Mouse (Mus musculus) lung, embryonic 14.5 days (tissue): Measurements from ENCODE around the gene Plekhh3. TPM values are rescaled to one million over a fixed set of nuclear protein-coding genes. Genes with fewer than 3 reads are reported as not detected.
A peak's percentile ranks its signal among the peaks of the same experiment; 100 is the strongest.

Experiments used
- ATAC-seq: fragments of 200-750 bp; cut with Nextera tagmentation; 2 replicates; pipeline ENCODE4 v1.8.0; 2017; ENCODE audit warnings: mild to moderate bottlenecking, moderate TSS enrichment, moderate library complexity; ENCODE audit not compliant: insufficient read depth
- DNase-seq: peaks from one replicate; pipeline ENCODE4 v3.0.0-alpha.2; 2015
- H3K27ac ChIP-seq: fragments of 300-500 bp; sonication (generic); 2 replicates; pipeline ENCODE4 v1.5.1; 2014; ENCODE audit warnings: low read depth, mild to moderate bottlenecking, moderate library complexity
- H3K27me3 ChIP-seq: fragments of 300-500 bp; sonication (generic); 2 replicates; pipeline ENCODE4 v1.6.1; 2014; ENCODE audit warnings: low read length, control low read depth; ENCODE audit not compliant: insufficient read depth
- H3K36me3 ChIP-seq: fragments of 300-500 bp; sonication (generic); 2 replicates; pipeline ENCODE4 v1.6.1; 2014; ENCODE audit warnings: control low read depth; ENCODE audit not compliant: insufficient read depth
- H3K4me1 ChIP-seq: fragments of 300-500 bp; sonication (generic); 2 replicates; pipeline ENCODE4 v1.6.1; 2014; ENCODE audit warnings: antibody characterized with exemption, control low read depth; ENCODE audit not compliant: insufficient read depth
- H3K4me2 ChIP-seq: fragments of 300-500 bp; sonication (generic); 2 replicates; pipeline ENCODE4 v1.6.1; 2014; ENCODE audit warnings: mild to moderate bottlenecking
- H3K4me3 ChIP-seq: fragments of 300-500 bp; sonication (generic); 2 replicates; pipeline ENCODE4 v1.5.1; 2014; ENCODE audit warnings: low read depth, low read length
- H3K9ac ChIP-seq: fragments of 300-500 bp; sonication (generic); 2 replicates; pipeline ENCODE4 v1.6.1; 2014
- H3K9me3 ChIP-seq: fragments of 300-500 bp; sonication (generic); 2 replicates; pipeline ENCODE4 v1.6.1; 2016; ENCODE audit warnings: low read depth, low read length, control low read depth
- CTCF ChIP-seq: IDR thresholded peaks from 2 replicates; pipeline ENCODE4 v1.5.1; 2016; ENCODE audit warnings: antibody characterized with exemption, low read depth
- WGBS: fragments of 180-500 bp; shearing (Covaris S2); extraction: QIAGEN DNeasy Blood & Tissue Kit; methylation state at CpG from one replicate; pipeline ENCODE4 v1.1.7; 2014; 5-methylcytosine and 5-hydroxymethylcytosine counted together
- polyA plus RNA-seq: library from polyadenylated mRNA; unstranded; fragments of >200 nt; fragmentation: Nextera tagmentation; extraction: Ambion mirVana; gene quantifications from 2 replicates; pipeline ENCODE4 v1.2.1, GENCODE M21; 2014

The Plekhh3 gene
- polyA plus RNA-seq, 1 experiment from 2014 or later = 15.9 TPM

DNA sequence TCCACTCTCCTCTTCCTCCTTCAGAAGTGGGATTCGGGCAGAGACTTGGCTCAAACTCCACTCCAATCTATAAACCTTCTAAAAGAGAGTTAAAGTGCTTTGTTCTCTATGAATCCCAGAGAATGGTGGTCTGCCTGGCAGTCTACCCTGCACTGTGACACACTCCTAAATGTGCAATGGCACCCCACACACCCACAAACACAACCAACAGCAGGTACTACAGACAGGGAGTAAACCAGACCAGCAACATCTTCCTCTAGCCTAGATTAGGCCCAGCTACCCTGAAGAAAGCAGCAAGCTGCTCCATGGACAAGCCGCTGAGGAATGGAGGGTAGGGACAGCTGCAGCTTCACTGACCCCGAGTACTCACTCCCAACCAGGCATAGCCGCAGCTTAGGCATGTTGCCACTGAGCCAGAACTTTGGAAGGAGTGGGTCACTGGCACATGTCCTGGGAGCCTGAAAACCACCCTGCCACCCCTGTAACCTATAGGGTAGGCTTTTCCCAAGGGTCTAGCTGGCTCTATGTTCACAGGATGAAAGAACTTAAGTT, 20.8 kb upstream of the Plekhh3 start:
- no peak for TF ChIP-seq CTCF
- DNase-seq = no peak
- H3K27me3 ChIP-seq = no peaks in the 10 kb centered on the region
- no peak overlapping the region for H3K4me2 ChIP-seq
- no peak for ATAC-seq
- peak overlapping the region; percentile 94 for H3K27ac ChIP-seq
- no peak overlapping the region for H3K4me3 ChIP-seq
- no peaks in the 10 kb centered on the region for H3K9me3 ChIP-seq
- H3K36me3 ChIP-seq = peaks cover 20% of the 10 kb centered on the region
- H3K4me1 ChIP-seq = peaks cover 21% of the 10 kb centered on the region
- WGBS = 75% methylated on average over 4 of the region's 4 CpGs
- H3K9ac ChIP-seq = no peak overlapping the region

DNA sequence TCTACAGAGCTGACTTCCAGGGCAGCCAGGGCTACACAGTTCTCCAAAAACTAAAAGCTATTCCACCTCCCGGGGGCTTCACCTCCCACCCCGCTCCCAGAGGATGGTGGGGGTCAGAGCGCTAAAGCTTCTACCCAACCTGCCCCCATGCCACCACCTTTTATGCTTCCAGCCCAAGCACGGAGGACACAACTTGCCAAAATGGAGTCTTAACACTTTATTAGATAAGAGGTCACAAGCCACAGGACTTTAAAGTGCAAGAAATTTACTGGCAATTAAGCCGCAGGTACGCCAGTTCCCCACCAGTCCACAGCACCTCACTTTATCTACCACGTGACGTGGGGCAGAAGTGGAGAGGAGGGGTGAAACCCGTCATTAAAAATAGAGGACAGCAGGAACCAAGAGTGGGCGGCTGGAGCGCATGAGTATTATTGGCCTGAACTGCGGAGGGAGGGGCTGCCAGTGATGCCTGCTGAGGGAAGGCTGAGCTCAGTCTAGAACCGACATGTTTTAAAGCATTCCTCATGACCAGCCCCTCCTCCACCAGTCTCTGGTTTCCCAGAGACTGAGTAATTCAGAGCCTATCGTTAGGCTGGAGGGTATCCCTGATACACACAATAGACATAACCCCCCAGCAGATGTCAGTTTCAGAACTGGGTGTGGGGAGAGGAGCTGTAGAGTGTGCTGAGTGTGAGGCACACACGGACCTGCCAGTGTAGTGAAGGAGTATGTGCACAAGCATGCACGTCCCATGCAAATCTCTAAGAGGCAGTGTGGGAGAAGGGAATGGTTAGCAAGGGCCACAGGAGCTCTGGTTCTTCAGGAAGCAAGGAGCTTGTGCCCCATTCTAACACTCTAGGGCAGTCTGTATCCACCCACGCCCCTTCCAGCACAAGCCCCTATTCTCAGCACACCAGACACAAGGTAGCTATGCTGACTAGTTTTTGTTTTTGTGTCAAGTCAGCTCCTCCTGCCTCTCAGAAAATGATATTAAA, 20.1 kb upstream of the Plekhh3 start:
- Histone ChIP-seq H3K36me3 (peaks cover 12% of the 10 kb centered on the region), H3K9me3 (no peaks in the 10 kb centered on the region), H3K27me3 (no peaks in the 10 kb centered on the region), H3K4me1 (peaks cover 21% of the 10 kb centered on the region), H3K4me3 (no peak overlapping the region), H3K9ac (no peak overlapping the region), H3K27ac (peak overlapping the region; percentile 94), H3K4me2 (no peak overlapping the region)
- DNase-seq (peak; percentile 65), ATAC-seq (no peak)
- 41% methylated on average over 17 of the region's 17 CpGs for WGBS
- no peak for TF ChIP-seq CTCF

DNA sequence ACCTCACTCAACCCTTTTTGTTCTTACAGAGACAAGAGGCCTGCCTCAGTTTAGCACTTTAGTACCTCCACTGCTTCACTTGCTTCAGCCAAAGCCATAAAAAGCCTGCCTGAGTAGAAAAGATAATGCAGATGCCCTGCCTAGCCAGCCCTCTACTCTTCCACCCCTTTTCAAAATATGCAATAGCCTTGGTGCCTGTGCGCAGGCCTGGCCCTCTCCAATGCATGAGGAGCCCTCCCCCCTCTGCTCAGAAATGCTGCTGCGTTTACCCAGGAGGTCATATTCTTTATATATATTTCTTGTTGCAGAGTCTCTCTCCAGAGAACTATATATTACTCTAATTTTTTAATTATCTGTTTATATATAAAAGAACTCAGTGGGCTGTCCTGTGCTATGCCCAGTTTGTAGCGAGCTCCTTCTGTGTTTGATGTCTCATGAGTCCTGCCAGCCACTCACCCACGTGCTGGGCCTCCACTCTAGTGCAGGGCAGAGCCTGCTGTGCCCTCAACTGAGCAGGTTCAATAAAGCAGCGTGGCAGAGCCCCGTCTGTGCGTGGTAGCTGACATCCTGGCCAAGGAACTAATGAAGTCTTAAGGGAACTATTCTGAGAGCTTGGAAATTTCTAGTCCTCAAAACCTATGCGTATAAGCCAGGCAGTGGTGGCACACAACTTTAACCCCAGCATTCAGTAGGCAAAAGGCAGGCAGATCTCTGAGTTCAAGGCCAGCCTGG, 19.2 kb upstream of the Plekhh3 start:
- Histone ChIP-seq H3K27ac (peak overlapping the region; percentile 94), H3K4me3 (no peak overlapping the region), H3K4me2 (peak overlapping the region; percentile 37), H3K4me1 (peaks cover 21% of the 10 kb centered on the region), H3K9me3 (no peaks in the 10 kb centered on the region), H3K27me3 (no peaks in the 10 kb centered on the region), H3K36me3 (peaks cover 7% of the 10 kb centered on the region; the same call in 1 of the 2 replicates), H3K9ac (no peak overlapping the region; the same call in 1 of the 2 replicates)
- DNase-seq = no peak
- no peak for TF ChIP-seq CTCF
- peak; percentile 47 for ATAC-seq
- 32% methylated on average over 8 of the region's 8 CpGs for WGBS

DNA sequence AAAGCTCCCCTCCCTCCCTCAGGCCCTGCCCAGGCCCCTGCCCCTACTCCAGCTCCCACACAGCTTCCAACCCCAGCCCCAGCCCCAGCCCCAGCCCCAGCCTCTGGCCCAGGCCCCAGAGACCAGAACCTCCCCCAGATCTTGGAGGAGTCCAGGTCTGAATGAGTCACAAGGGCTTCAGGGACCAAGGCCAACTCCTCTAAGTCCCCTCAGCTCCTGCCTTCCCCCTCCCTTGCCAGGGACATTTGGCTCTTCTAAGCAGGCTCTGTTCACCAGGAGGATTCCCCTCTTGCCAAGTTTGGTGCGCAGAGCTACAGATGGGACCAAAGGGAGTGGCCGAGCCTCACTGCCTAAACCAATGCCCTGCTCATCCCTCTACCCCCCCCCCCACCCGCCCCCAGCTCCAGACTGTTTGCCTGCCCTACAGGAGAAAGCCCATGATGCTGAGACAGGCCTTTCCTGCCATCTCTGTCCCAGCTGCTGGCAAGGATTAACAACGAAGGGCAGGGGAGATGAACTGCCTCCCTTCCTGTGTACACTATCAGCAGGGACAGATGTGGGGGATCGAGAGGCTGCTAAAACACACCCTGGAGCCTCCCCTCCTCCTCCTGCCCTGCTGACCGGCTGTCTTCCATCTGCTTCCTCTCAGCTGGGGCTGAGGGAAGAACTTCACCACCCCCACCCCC, 18.5 kb upstream of the Plekhh3 start:
- H3K4me2 ChIP-seq = peak overlapping the region; percentile 37
- WGBS = 1% methylated on average over 6 of the region's 6 CpGs
- no peaks in the 10 kb centered on the region for H3K27me3 ChIP-seq
- H3K27ac ChIP-seq = peak overlapping the region; percentile 94
- TF ChIP-seq CTCF = no peak
- peak; percentile 91 for ATAC-seq
- 0 out of 2 replicates have a peak overlapping the region, but pooled peaks have one; percentile 6 for H3K9ac ChIP-seq
- H3K4me3 ChIP-seq = no peak overlapping the region
- H3K4me1 ChIP-seq = peaks cover 21% of the 10 kb centered on the region
- H3K9me3 ChIP-seq = no peaks in the 10 kb centered on the region
- DNase-seq = peak; percentile 90
- H3K36me3 ChIP-seq = peaks cover 7% of the 10 kb centered on the region; the same call in 1 of the 2 replicates

DNA sequence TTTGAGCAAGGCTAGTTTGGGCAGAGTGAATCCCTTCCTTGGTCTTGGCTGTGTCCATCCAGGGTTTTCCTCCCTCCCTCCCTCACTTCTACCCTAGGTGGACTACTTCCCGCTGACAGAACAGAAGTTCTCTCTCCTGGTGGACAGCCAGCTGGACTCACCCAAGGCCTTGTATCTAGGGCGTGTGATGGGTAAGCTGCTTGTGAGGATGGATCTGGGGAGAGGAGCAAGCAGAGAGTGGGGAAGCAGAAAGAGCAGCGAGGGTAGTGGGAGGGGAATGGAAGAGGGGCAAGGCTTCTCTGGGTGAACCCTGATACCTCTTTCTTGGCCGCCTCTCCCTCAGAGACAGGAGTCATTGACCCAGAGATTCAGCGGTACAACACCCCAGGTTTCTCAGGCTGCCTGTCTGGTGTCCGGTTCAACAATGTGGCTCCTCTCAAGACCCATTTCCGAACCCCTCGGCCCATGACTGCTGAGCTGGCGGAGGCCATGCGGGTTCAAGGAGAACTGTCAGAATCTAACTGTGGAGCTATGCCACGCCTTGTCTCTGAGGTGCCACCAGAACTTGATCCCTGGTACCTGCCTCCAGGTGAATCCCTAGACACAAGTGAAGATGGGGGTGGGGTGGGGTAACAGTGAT, 17.1 kb upstream of the Plekhh3 start:
- DNase-seq (no peak), ATAC-seq (no peak)
- Histone ChIP-seq H3K4me3 (no peak overlapping the region), H3K4me2 (no peak overlapping the region), H3K27ac (peak overlapping the region; percentile 94; the same call in 1 of the 2 replicates), H3K9me3 (no peaks in the 10 kb centered on the region), H3K9ac (no peak overlapping the region), H3K27me3 (no peaks in the 10 kb centered on the region), H3K4me1 (peaks cover 21% of the 10 kb centered on the region), H3K36me3 (peaks cover 3% of the 10 kb centered on the region; the same call in 1 of the 2 replicates)
- no peak for TF ChIP-seq CTCF
- 74% methylated on average over 11 of the region's 11 CpGs for WGBS

DNA sequence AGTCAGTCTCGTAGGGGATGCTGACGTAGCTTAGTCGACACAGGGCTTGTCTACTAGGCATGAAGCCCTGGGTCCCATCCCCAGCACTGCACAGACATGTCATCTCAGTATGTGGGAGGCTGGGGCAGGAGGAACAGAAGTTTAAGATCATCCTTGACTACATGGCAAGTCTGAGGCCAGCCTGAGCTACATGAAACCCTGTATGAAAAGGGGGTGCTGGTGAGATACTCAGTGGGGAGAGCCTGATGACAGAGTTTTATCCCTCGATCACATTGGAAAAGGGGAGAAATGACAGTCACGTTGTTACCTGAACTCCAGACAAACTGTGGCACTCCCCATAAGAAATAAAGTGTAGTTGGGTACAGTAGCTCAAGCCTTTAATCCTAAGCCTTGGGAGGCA, 16.4 kb upstream of the Plekhh3 start:
- no peak for DNase-seq
- Histone ChIP-seq H3K27me3 (no peaks in the 10 kb centered on the region), H3K4me3 (no peak overlapping the region), H3K27ac (no peak overlapping the region), H3K36me3 (peaks cover 3% of the 10 kb centered on the region; the same call in 1 of the 2 replicates), H3K4me1 (peaks cover 21% of the 10 kb centered on the region), H3K9ac (no peak overlapping the region), H3K4me2 (no peak overlapping the region), H3K9me3 (no peaks in the 10 kb centered on the region)
- TF ChIP-seq CTCF = no peak
- no peak for ATAC-seq
- 87% methylated on average over 5 of the region's 5 CpGs for WGBS
